Mouse (Mus musculus) lung, postnatal 0 days (tissue): ENCODE results near the gene Eif4e. TPM values are rescaled to one million over a fixed set of nuclear protein-coding genes. Genes with fewer than 3 reads are reported as not detected.
"Not testable (repeated sequence)": the region's sequence is repeated elsewhere in the genome, so short reads cannot be mapped to it uniquely, and the experiment has no call there.

Source experiments
- ATAC-seq: fragments of 200-750 bp; cut with Nextera tagmentation; 2 replicates; pipeline ENCODE4 v1.8.0; 2017; ENCODE audit warnings: moderate library complexity
- DNase-seq: peaks from one replicate; pipeline ENCODE4 v3.0.0-alpha.2; 2016; ENCODE audit warnings: low spot score
- H3K27ac ChIP-seq: fragments of 300-500 bp; sonication (generic); 2 replicates; pipeline ENCODE4 v1.5.1; 2014; ENCODE audit warnings: antibody characterized with exemption, mild to moderate bottlenecking, low read length, mixed read lengths
- H3K27me3 ChIP-seq: fragments of 300-500 bp; sonication (generic); replicated peaks from 2 replicates; pipeline ENCODE4 v1.6.1; 2014; ENCODE audit warnings: low read length, mixed read lengths; ENCODE audit not compliant: insufficient read depth
- H3K36me3 ChIP-seq: fragments of 300-500 bp; sonication (generic); 2 replicates; pipeline ENCODE4 v1.6.1; 2014; ENCODE audit warnings: low read length, mixed read lengths; ENCODE audit not compliant: insufficient read depth
- H3K4me1 ChIP-seq: fragments of 300-500 bp; sonication (generic); 2 replicates; pipeline ENCODE4 v1.6.1; 2014; ENCODE audit warnings: antibody characterized with exemption, low read depth, low read length, mixed read lengths; ENCODE audit not compliant: insufficient read depth
- H3K4me2 ChIP-seq: fragments of 300-500 bp; sonication (generic); replicated peaks from 2 replicates; pipeline ENCODE4 v1.6.1; 2014; ENCODE audit warnings: low read depth, mild to moderate bottlenecking, low read length, moderate library complexity, mixed read lengths
- H3K4me3 ChIP-seq: fragments of 300-500 bp; sonication (generic); 2 replicates; pipeline ENCODE4 v1.5.1; 2014; ENCODE audit warnings: low read depth, low read length
- H3K9ac ChIP-seq: fragments of 300-500 bp; sonication (generic); replicated peaks from 2 replicates; pipeline ENCODE4 v1.6.1; 2014; ENCODE audit warnings: low read depth, mild to moderate bottlenecking
- H3K9me3 ChIP-seq: fragments of 300-500 bp; sonication (generic); 2 replicates; pipeline ENCODE4 v1.6.1; 2016; ENCODE audit warnings: low read length, mixed read lengths
- CTCF ChIP-seq: IDR thresholded peaks from 2 replicates; pipeline ENCODE4 v1.5.1; 2016; ENCODE audit warnings: antibody characterized with exemption, mild to moderate bottlenecking
- EP300 ChIP-seq: IDR thresholded peaks from 2 replicates; pipeline ENCODE4 v1.6.1; 2016; ENCODE audit warnings: antibody characterized with exemption, mild to moderate bottlenecking, control low read depth
- WGBS: fragments of 180-500 bp; shearing (Covaris S2); extraction: QIAGEN DNeasy Blood & Tissue Kit; methylation state at CpG from one replicate; pipeline ENCODE4 v1.1.7; 2014; 5-methylcytosine and 5-hydroxymethylcytosine counted together
- polyA plus RNA-seq: library from polyadenylated mRNA; unstranded; fragments of >200 nt; fragmentation: Nextera tagmentation; extraction: Ambion mirVana; gene quantifications from 2 replicates; pipeline ENCODE4 v1.2.1, GENCODE M21; 2015

The Eif4e gene
- polyA plus RNA-seq, 1 experiment from 2014 or later: 125 TPM

GRCm38 (mm10) chr3:138550336-138551123 lies 24.6 kb downstream of the Eif4e start:
- ATAC-seq: no peak
- Histone ChIP-seq H3K4me1 (no peaks in the 10 kb centered on the region), H3K4me2 (no peak overlapping the region), H3K27ac (no peak overlapping the region), H3K9ac (no peak overlapping the region), H3K27me3 (no peaks in the 10 kb centered on the region), H3K4me3 (no peak overlapping the region), H3K36me3 (peaks cover 4% of the 10 kb centered on the region; the same call in 1 of the 2 replicates), H3K9me3 (no peaks in the 10 kb centered on the region)
- TF ChIP-seq CTCF: no peak
- TF ChIP-seq EP300: no peak
- DNase-seq: no peak
- 81% methylated on average over 19 of the region's 19 CpGs for WGBS

- not testable (repeated sequence) for H3K27ac ChIP-seq, H3K36me3 ChIP-seq, H3K9ac ChIP-seq, H3K9me3 ChIP-seq, DNase-seq, ATAC-seq, H3K4me1 ChIP-seq, H3K27me3 ChIP-seq, H3K4me3 ChIP-seq, H3K4me2 ChIP-seq
- WGBS: 92% methylated on average over 8 of the region's 8 CpGs
Observed at GRCm38 (mm10) chr3:138555279-138555678, 29.3 kb downstream of the Eif4e start.

GRCm38 (mm10) chr3:138558529-138558928 lies 32.5 kb downstream of the Eif4e start:
- Histone ChIP-seq H3K27me3 (no peaks in the 10 kb centered on the region), H3K9me3 (no peaks in the 10 kb centered on the region), H3K4me2 (no peak overlapping the region), H3K4me1 (no peaks in the 10 kb centered on the region), H3K9ac (no peak overlapping the region), H3K4me3 (no peak overlapping the region), H3K27ac (no peak overlapping the region), H3K36me3 (peaks cover 4% of the 10 kb centered on the region; the same call in 1 of the 2 replicates)
- peak; percentile 27; the same call in 1 of the 2 replicates for ATAC-seq
- WGBS: 56% methylated on average over 4 of the region's 4 CpGs
- TF ChIP-seq CTCF: peak; percentile 73
- no peak for TF ChIP-seq EP300
- DNase-seq: peak; percentile 42

- ATAC-seq (peak; percentile 74), DNase-seq (peak; percentile 52)
- H3K4me3 ChIP-seq: no peak overlapping the region
- no peak overlapping the region for H3K27ac ChIP-seq
- no peak overlapping the region for H3K4me2 ChIP-seq
- no peaks in the 10 kb centered on the region for H3K36me3 ChIP-seq
- H3K4me1 ChIP-seq: no peaks in the 10 kb centered on the region
- no peak for TF ChIP-seq EP300
- TF ChIP-seq CTCF: no peak
- WGBS: 64% methylated on average over 5 of the region's 5 CpGs
- H3K27me3 ChIP-seq: no peaks in the 10 kb centered on the region
- H3K9me3 ChIP-seq: no peaks in the 10 kb centered on the region
- H3K9ac ChIP-seq: no peak overlapping the region
Observed at GRCm38 (mm10) chr3:138560242-138560641, 34.3 kb downstream of the Eif4e start.

- Histone ChIP-seq H3K4me3 (no peak overlapping the region), H3K9me3 (no peaks in the 10 kb centered on the region), H3K36me3 (no peaks in the 10 kb centered on the region), H3K4me1 (no peaks in the 10 kb centered on the region), H3K27me3 (no peaks in the 10 kb centered on the region), H3K27ac (no peak overlapping the region), H3K9ac (no peak overlapping the region), H3K4me2 (no peak overlapping the region)
- ATAC-seq (peak; percentile 46; the same call in 1 of the 2 replicates), DNase-seq (peak; percentile 50)
- TF ChIP-seq CTCF: no peak
- no peak for TF ChIP-seq EP300
- 64% methylated on average over 3 of the region's 3 CpGs for WGBS
Observed at GRCm38 (mm10) chr3:138560886-138561285, 34.9 kb downstream of the Eif4e start.

- 70% methylated on average over 10 of the region's 10 CpGs for WGBS
- Histone ChIP-seq H3K27ac (no peak overlapping the region), H3K4me2 (no peak overlapping the region), H3K27me3 (no peaks in the 10 kb centered on the region), H3K4me3 (no peak overlapping the region), H3K36me3 (no peaks in the 10 kb centered on the region), H3K9ac (no peak overlapping the region), H3K4me1 (no peaks in the 10 kb centered on the region), H3K9me3 (no peaks in the 10 kb centered on the region)
- no peak for TF ChIP-seq CTCF
- TF ChIP-seq EP300: no peak
- DNase-seq: peak; percentile 29
- ATAC-seq: peak; percentile 46
Observed at GRCm38 (mm10) chr3:138578867-138579266, 52.9 kb downstream of the Eif4e start.
